Mouse (Mus musculus) hindbrain, embryonic 11.5 days (tissue): ENCODE data around the gene Espl1. TPM values are rescaled to one million over a fixed set of nuclear protein-coding genes. Genes with fewer than 3 reads are reported as not detected.

ENCODE experiments used
- ATAC-seq: fragments of 200-750 bp; cut with Nextera tagmentation; 2 replicates; pipeline ENCODE4 v1.8.0; 2017; ENCODE audit warnings: mild to moderate bottlenecking, moderate TSS enrichment, moderate library complexity; ENCODE audit not compliant: low FRiP score
- DNase-seq: peaks from one replicate; pipeline ENCODE4 v3.0.0-alpha.2; 2015; ENCODE audit warnings: low spot score
- H3K27ac ChIP-seq: fragments of 300-500 bp; sonication (generic); 2 replicates; pipeline ENCODE4 v1.5.1; 2014; ENCODE audit warnings: mild to moderate bottlenecking, low read depth, low read length
- H3K27me3 ChIP-seq: fragments of 300-500 bp; sonication (generic); 2 replicates; pipeline ENCODE4 v1.6.1; 2014; ENCODE audit warnings: mild to moderate bottlenecking, low read length, moderate library complexity, mixed read lengths; ENCODE audit not compliant: control insufficient read depth, insufficient read depth
- H3K36me3 ChIP-seq: fragments of 300-500 bp; sonication (generic); 2 replicates; pipeline ENCODE4 v1.6.1; 2014; ENCODE audit warnings: mild to moderate bottlenecking, low read length, moderate library complexity, mixed read lengths; ENCODE audit not compliant: control insufficient read depth, insufficient read depth
- H3K4me1 ChIP-seq: fragments of 300-500 bp; sonication (generic); replicated peaks from 2 replicates; pipeline ENCODE4 v1.6.1; 2014; ENCODE audit warnings: low read length, mixed read lengths; ENCODE audit not compliant: control insufficient read depth, insufficient read depth
- H3K4me2 ChIP-seq: fragments of 300-500 bp; sonication (generic); replicated peaks from 2 replicates; pipeline ENCODE4 v1.6.1; 2014; ENCODE audit warnings: mild to moderate bottlenecking, low read depth, low read length
- H3K4me3 ChIP-seq: fragments of 300-500 bp; sonication (generic); 2 replicates; pipeline ENCODE4 v1.5.1; 2014; ENCODE audit warnings: low read depth, low read length
- H3K9ac ChIP-seq: fragments of 300-500 bp; sonication (generic); 2 replicates; pipeline ENCODE4 v1.6.1; 2014; ENCODE audit warnings: low read depth, low read length
- H3K9me3 ChIP-seq: fragments of 300-500 bp; sonication (generic); 2 replicates; pipeline ENCODE4 v1.6.1; 2016; ENCODE audit warnings: low read length; ENCODE audit not compliant: control insufficient read depth
- WGBS: fragments of 180-500 bp; shearing (Covaris S2); extraction: QIAGEN DNeasy Blood & Tissue Kit; methylation state at CpG from one replicate; pipeline ENCODE4 v1.1.7; 2014; 5-methylcytosine and 5-hydroxymethylcytosine counted together
- polyA plus RNA-seq: library from polyadenylated mRNA; unstranded; fragments of >200 nt; fragmentation: Nextera tagmentation; extraction: Ambion mirVana; gene quantifications from 2 replicates; pipeline ENCODE4 v1.2.1, GENCODE M21; 2014

The Espl1 gene
- polyA plus RNA-seq, 1 experiment from 2014 or later = 21.8 TPM

DNA sequence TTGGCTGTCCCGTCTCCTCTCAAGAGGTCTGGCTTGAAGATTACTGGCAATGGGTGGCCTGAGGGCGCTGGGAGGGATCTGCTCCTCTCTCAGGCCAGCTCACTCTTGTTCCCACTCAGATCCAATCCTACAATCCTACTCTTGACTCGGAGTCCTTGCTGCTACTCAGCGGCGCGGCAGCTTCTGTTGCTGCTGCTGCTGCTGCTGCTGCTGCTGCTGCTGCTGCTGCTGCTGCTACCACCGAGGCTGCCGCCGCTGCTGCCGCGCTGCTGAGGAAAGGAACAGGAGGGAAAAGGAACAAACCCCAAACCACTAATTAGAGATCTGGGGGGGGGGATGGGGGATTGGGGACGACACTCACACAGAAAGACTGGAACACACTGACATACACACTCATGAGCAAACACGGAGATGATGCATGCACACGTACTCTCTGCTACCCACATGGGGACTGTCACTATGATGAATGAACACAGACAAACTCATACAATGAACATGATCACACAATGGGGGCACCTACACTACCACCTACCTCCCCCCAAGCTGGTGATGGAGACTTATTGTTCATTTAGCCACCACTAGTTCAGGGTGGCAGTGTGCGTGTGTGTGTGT lies 70.8 kb downstream of the Espl1 start, which contains the start of gene Sp7:
Gene Sp7, minus strand, starts transcription at position 450 of the 612 bp plus-strand sequence.
- Histone ChIP-seq H3K4me3 (peak within 1 kb of the TSS; percentile 21), H3K27me3 (peaks cover 2% of the 10 kb centered on the region; the same call in 1 of the 2 replicates), H3K9me3 (no peaks in the 10 kb centered on the region), H3K36me3 (no peaks in the 10 kb centered on the region), H3K27ac (no peak within 1 kb of the TSS), H3K9ac (peak within 1 kb of the TSS; percentile 52), H3K4me1 (peaks cover 9% of the 10 kb centered on the region), H3K4me2 (peak within 1 kb of the TSS; percentile 44)
- DNase-seq (peak; percentile 49), ATAC-seq (no peak)
- WGBS = 6% methylated on average over 15 of the region's 15 CpGs

DNA sequence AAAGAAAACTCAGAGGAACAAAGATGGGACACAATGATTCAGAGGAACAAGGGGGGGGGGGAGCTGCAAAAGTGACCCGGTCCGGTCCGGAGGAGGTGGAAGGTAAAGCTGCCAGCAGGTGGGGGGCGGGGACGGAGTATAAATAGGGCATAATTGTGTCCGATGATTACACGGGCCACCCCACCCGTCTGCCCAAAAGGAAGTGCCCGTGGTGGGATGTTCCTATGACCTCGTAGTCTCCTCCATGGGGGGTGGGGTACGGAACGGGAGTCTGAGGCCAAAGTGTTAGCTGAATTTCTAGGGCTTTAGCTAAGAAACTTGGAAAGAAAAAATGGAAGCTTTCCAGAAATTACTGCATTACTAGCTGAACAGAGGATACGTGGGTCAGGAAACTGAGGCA lies 73.9 kb downstream of the Espl1 start:
- Histone ChIP-seq H3K9ac (no peak overlapping the region), H3K4me3 (no peak overlapping the region), H3K27me3 (no peaks in the 10 kb centered on the region; the same call in 1 of the 2 replicates), H3K4me2 (no peak overlapping the region), H3K27ac (no peak overlapping the region), H3K9me3 (no peaks in the 10 kb centered on the region), H3K4me1 (peaks cover 9% of the 10 kb centered on the region), H3K36me3 (no peaks in the 10 kb centered on the region)
- DNase-seq (no peak), ATAC-seq (no peak)
- 9% methylated on average over 13 of the region's 13 CpGs for WGBS

DNA sequence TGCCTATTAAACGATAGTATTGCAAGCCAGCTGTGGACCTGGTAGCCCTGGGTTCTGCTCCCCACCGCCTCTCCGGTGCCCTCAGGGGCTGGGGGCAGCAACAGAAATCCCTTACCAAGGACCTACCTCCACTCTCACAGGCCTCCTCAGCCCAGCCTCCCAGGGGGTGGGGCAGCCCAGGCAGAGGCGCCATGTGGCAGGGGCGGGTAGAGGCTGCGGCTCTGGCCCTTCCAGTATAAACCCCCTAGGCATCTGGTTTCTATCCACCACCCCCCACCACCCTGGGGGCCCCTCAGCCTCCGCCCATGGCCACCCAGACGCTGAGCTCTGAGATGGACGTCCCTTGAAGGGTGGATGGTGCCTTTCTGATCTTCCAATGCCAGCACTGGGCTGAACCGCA lies 74.7 kb downstream of the Espl1 start:
- DNase-seq = no peak

More for the DNA sequence above, 74.7 kb downstream of the Espl1 start:
- H3K27me3 ChIP-seq = no peaks in the 10 kb centered on the region; the same call in 1 of the 2 replicates
- no peaks in the 10 kb centered on the region for H3K36me3 ChIP-seq
- no peak for ATAC-seq
- no peak overlapping the region for H3K27ac ChIP-seq
- H3K9me3 ChIP-seq = no peaks in the 10 kb centered on the region
- H3K9ac ChIP-seq = no peak overlapping the region; the same call in 1 of the 2 replicates
- 4% methylated on average over 9 of the region's 10 CpGs for WGBS
- H3K4me2 ChIP-seq = no peak overlapping the region
- H3K4me3 ChIP-seq = no peak overlapping the region
- peaks cover 9% of the 10 kb centered on the region for H3K4me1 ChIP-seq

Other genes with a start within 250 kb of the Espl1 start
- 85.0 and 103 TPM in 2 replicates for gene Eif4b, start 222.5 kb upstream of the Espl1 start, polyA plus RNA-seq
- gene Tns2, start 195.9 kb upstream of the Espl1 start, polyA plus RNA-seq = 8.0 and 11.8 TPM in 2 replicates
- gene Spryd3, start 160.0 kb upstream of the Espl1 start, polyA plus RNA-seq = 10.1 and 11.9 TPM in 2 replicates
- 0.31 TPM in 1 of 2 replicates, not detected in the other for gene Igfbp6, start 151.9 kb upstream of the Espl1 start, polyA plus RNA-seq
- 0.13 and 0.17 TPM in 2 replicates for gene Soat2, start 145.7 kb upstream of the Espl1 start, polyA plus RNA-seq
- 49.7 and 63.8 TPM in 2 replicates for gene Zfp740, start 93.0 kb upstream of the Espl1 start, polyA plus RNA-seq
- gene Csad, start 91.5 kb upstream of the Espl1 start, polyA plus RNA-seq = 23.5 and 27.9 TPM in 2 replicates
- gene Itgb7, start 64.3 kb upstream of the Espl1 start, polyA plus RNA-seq = 1.0 and 1.1 TPM in 2 replicates
- gene Rarg, start 38.7 kb upstream of the Espl1 start, polyA plus RNA-seq = 20.3 and 21.7 TPM in 2 replicates
- 0.15 TPM in 2 replicates for gene Gm9918, start 25.7 kb upstream of the Espl1 start, polyA plus RNA-seq
- gene Mfsd5, start 16.8 kb upstream of the Espl1 start, polyA plus RNA-seq = 51.6 and 57.0 TPM in 2 replicates
- 401 and 431 TPM in 2 replicates for gene Pfdn5, start 29.9 kb downstream of the Espl1 start, polyA plus RNA-seq
- 104 TPM in 2 replicates for gene Myg1, start 35.4 kb downstream of the Espl1 start, polyA plus RNA-seq
- gene Aaas, start 54.5 kb downstream of the Espl1 start, polyA plus RNA-seq = 65.9 and 76.2 TPM in 2 replicates
- gene Sp7, start 70.9 kb downstream of the Espl1 start, polyA plus RNA-seq = 0.73 and 0.99 TPM in 2 replicates
- gene Sp1, start 109.9 kb downstream of the Espl1 start, polyA plus RNA-seq = 10.5 and 11.5 TPM in 2 replicates
- gene Amhr2, start 149.1 kb downstream of the Espl1 start, polyA plus RNA-seq = 0.28 and 0.46 TPM in 2 replicates
- 108 and 118 TPM in 2 replicates for gene Prr13, start 162.8 kb downstream of the Espl1 start, polyA plus RNA-seq
- gene Pcbp2, start 174.3 kb downstream of the Espl1 start, polyA plus RNA-seq = 238 and 273 TPM in 2 replicates
- gene Gm10337, start 207.5 kb downstream of the Espl1 start, polyA plus RNA-seq = 5.1 and 8.8 TPM in 2 replicates
- gene Map3k12, start 220.8 kb downstream of the Espl1 start, polyA plus RNA-seq = 21.2 and 23.8 TPM in 2 replicates
- 85.2 and 86.3 TPM in 2 replicates for gene Tarbp2, start 221.9 kb downstream of the Espl1 start, polyA plus RNA-seq
- 2.6 and 2.7 TPM in 2 replicates for gene Npff, start 228.7 kb downstream of the Espl1 start, polyA plus RNA-seq